Mouse (Mus musculus): Measurements from ENCODE around the gene Ttyh3. TPM values are rescaled to one million over a fixed set of nuclear protein-coding genes. Genes with fewer than 3 reads are reported as not detected.

Gene Ttyh3
- total RNA-seq, 2 experiments from 2014 or later = 16.9 to 22.5 TPM

GRCm38 (mm10) chr5:140615321-140616109, 33.3 kb downstream of the Ttyh3 start:
- intact Hi-C loops (cut with DNase I; ENCODE audit: low total_unique reads) = loop anchor here (2.0 kb wide), 1 partner anchor 47 kb away; no protein-coding TSS in a partner anchor
- DNase-seq = no peak

- intact Hi-C loops (cut with DNase I; ENCODE audit: low total_unique reads) = no loop called here
- no peak for DNase-seq
Measured at GRCm38 (mm10) chr5:140614837-140615236, 34.0 kb downstream of the Ttyh3 start.

GRCm38 (mm10) chr5:140614141-140614540, 34.7 kb downstream of the Ttyh3 start:
- DNase-seq = no peak
- intact Hi-C loops (cut with DNase I; ENCODE audit: low total_unique reads) = no loop called here

- DNase-seq = no peak
- intact Hi-C loops (cut with DNase I; ENCODE audit: low total_unique reads) = no loop called here
Measured at GRCm38 (mm10) chr5:140612191-140612590, 36.6 kb downstream of the Ttyh3 start.

GRCm38 (mm10) chr5:140611611-140612185, 37.1 kb downstream of the Ttyh3 start:
- DNase-seq = no peak
- intact Hi-C loops (cut with DNase I; ENCODE audit: low total_unique reads) = no loop called here

- intact Hi-C loops (cut with DNase I; ENCODE audit: low total_unique reads) = no loop called here
- peak; percentile 88 for DNase-seq
Measured at GRCm38 (mm10) chr5:140611021-140611583, 37.7 kb downstream of the Ttyh3 start.

GRCm38 (mm10) chr5:140610273-140611011, 38.4 kb downstream of the Ttyh3 start:
- peak; percentile 47 for DNase-seq
- intact Hi-C loops (cut with DNase I; ENCODE audit: low total_unique reads) = no loop called here

- no peak for DNase-seq
- intact Hi-C loops (cut with DNase I; ENCODE audit: low total_unique reads) = no loop called here
Measured at GRCm38 (mm10) chr5:140609511-140610272, 39.1 kb downstream of the Ttyh3 start.

GRCm38 (mm10) chr5:140608634-140609015, 40.2 kb downstream of the Ttyh3 start:
- intact Hi-C loops (cut with DNase I; ENCODE audit: low total_unique reads) = no loop called here
- DNase-seq = no peak

GRCm38 (mm10) chr5:140607836-140608633, 40.8 kb downstream of the Ttyh3 start:
- no peak for DNase-seq
- intact Hi-C loops (cut with DNase I; ENCODE audit: low total_unique reads) = no loop called here

GRCm38 (mm10) chr5:140607001-140607835, 41.6 kb downstream of the Ttyh3 start, which contains the start of gene Lfng:
Gene Lfng, plus strand, starts transcription at chr5:140607320.
- DNase-seq = peak; percentile 89
- intact Hi-C loops (cut with DNase I; ENCODE audit: low total_unique reads) = no loop called here

- no peak for DNase-seq
- intact Hi-C loops (cut with DNase I; ENCODE audit: low total_unique reads) = no loop called here
Measured at GRCm38 (mm10) chr5:140606386-140606785, 42.4 kb downstream of the Ttyh3 start.

GRCm38 (mm10) chr5:140605228-140605627, 43.6 kb downstream of the Ttyh3 start:
- no peak for DNase-seq
- intact Hi-C loops (cut with DNase I; ENCODE audit: low total_unique reads) = no loop called here

- DNase-seq = no peak
- intact Hi-C loops (cut with DNase I; ENCODE audit: low total_unique reads) = no loop called here
Measured at GRCm38 (mm10) chr5:140604386-140604785, 44.4 kb downstream of the Ttyh3 start.

- intact Hi-C loops (cut with DNase I; ENCODE audit: low total_unique reads) = no loop called here
Measured at GRCm38 (mm10) chr5:140602540-140602939, 46.3 kb downstream of the Ttyh3 start.

GRCm38 (mm10) chr5:140601712-140602111, 47.1 kb downstream of the Ttyh3 start:
- no peak for DNase-seq
- intact Hi-C loops (cut with DNase I; ENCODE audit: low total_unique reads) = no loop called here

More at GRCm38 (mm10) chr5:140602540-140602939, 46.3 kb downstream of the Ttyh3 start:
- DNase-seq = no peak

GRCm38 (mm10) chr5:140599939-140600338, 48.9 kb downstream of the Ttyh3 start:
- intact Hi-C loops (cut with DNase I; ENCODE audit: low total_unique reads) = no loop called here
- no peak for DNase-seq

- intact Hi-C loops (cut with DNase I; ENCODE audit: low total_unique reads) = no loop called here
- no peak for DNase-seq
Measured at GRCm38 (mm10) chr5:140597787-140598186, 51.0 kb downstream of the Ttyh3 start.
